Mouse (Mus musculus) lung, postnatal 4 days (tissue): ENCODE results near the gene Iffo2.
A peak's percentile ranks its signal among the peaks of the same experiment; 100 is the strongest.
"Not testable (repeated sequence)": the region's sequence is repeated elsewhere in the genome, so short reads cannot be mapped to it uniquely, and the experiment has no call there.

Experiments used
- DNase-seq, 2 experiments: peaks; one replicate each; pipeline ENCODE4 v3.0.0; 2021

Gene Iffo2

GRCm38 (mm10) chr4:139530248-139530647 lies at the start of gene Iffo2:
Iffo2 (plus strand) TSS chr4:139530548.
- DNase-seq, result not testable (repeated sequence)

- DNase-seq, result no peak
These were observed 48.9 kb upstream of the Iffo2 start for GRCm38 (mm10) chr4:139481400-139481799.

- DNase-seq, result no peak
These were observed 46.8 kb upstream of the Iffo2 start for GRCm38 (mm10) chr4:139483461-139484105.

- DNase-seq, result no peak
These were observed 45.9 kb upstream of the Iffo2 start for GRCm38 (mm10) chr4:139484496-139484895.

GRCm38 (mm10) chr4:139487085-139487484 lies 43.3 kb upstream of the Iffo2 start:
- DNase-seq, result no peak

- DNase-seq, result no peak
These were observed 42.0 kb upstream of the Iffo2 start for GRCm38 (mm10) chr4:139488325-139488724.

GRCm38 (mm10) chr4:139489946-139490345 lies 40.4 kb upstream of the Iffo2 start:
- DNase-seq, result peak in 1 of 2 experiments; percentile 43

GRCm38 (mm10) chr4:139490413-139491055 lies 39.8 kb upstream of the Iffo2 start:
- DNase-seq, result peak; percentile 59 to 80

GRCm38 (mm10) chr4:139491541-139492170 lies 38.7 kb upstream of the Iffo2 start:
- no peak for DNase-seq

- DNase-seq, result no peak
These were observed 38.0 kb upstream of the Iffo2 start for GRCm38 (mm10) chr4:139492258-139492833.

GRCm38 (mm10) chr4:139493227-139494025 lies 36.9 kb upstream of the Iffo2 start:
- DNase-seq, result peak; percentile 67 to 68

- no peak for DNase-seq
These were observed 29.5 kb upstream of the Iffo2 start for GRCm38 (mm10) chr4:139500814-139501213.

- no peak for DNase-seq
These were observed 28.6 kb upstream of the Iffo2 start for GRCm38 (mm10) chr4:139501702-139502101.

- no peak for DNase-seq
These were observed 26.4 kb upstream of the Iffo2 start for GRCm38 (mm10) chr4:139503919-139504318.

- DNase-seq, result no peak
These were observed 24.6 kb upstream of the Iffo2 start for GRCm38 (mm10) chr4:139505716-139506115.

GRCm38 (mm10) chr4:139506727-139507126 lies 23.6 kb upstream of the Iffo2 start:
- no peak for DNase-seq

- DNase-seq, result no peak
These were observed 21.3 kb upstream of the Iffo2 start for GRCm38 (mm10) chr4:139509069-139509468.

GRCm38 (mm10) chr4:139511557-139511956 lies 18.8 kb upstream of the Iffo2 start:
- DNase-seq, result no peak

- DNase-seq, result no peak
These were observed 17.4 kb upstream of the Iffo2 start for GRCm38 (mm10) chr4:139512985-139513384.

- no peak for DNase-seq
These were observed 11.1 kb upstream of the Iffo2 start for GRCm38 (mm10) chr4:139519221-139519620.

GRCm38 (mm10) chr4:139521926-139522325 lies 8.4 kb upstream of the Iffo2 start:
- DNase-seq, result no peak

- DNase-seq, result no peak
These were observed 3.9 kb upstream of the Iffo2 start for GRCm38 (mm10) chr4:139526475-139526874.

- no peak for DNase-seq
These were observed 1.7 kb downstream of the Iffo2 start for GRCm38 (mm10) chr4:139532081-139532480.
